Mouse (Mus musculus) stomach, embryonic 14.5 days (tissue): ENCODE measurements around the gene Fam45a. TPM values are rescaled to one million over a fixed set of nuclear protein-coding genes. Genes with fewer than 3 reads are reported as not detected.
"Not testable (repeated sequence)": the region's sequence is repeated elsewhere in the genome, so short reads cannot be mapped to it uniquely, and the experiment has no call there.

Experiments
- ATAC-seq: fragments of 200-750 bp; cut with Nextera tagmentation; 2 replicates; pipeline ENCODE4 v1.8.0; 2017; ENCODE audit warnings: low read depth, moderate TSS enrichment; ENCODE audit not compliant: insufficient number of reproducible peaks, insufficient read depth, low FRiP score
- H3K27ac ChIP-seq: fragments of 300-500 bp; sonication (generic); 2 replicates; pipeline ENCODE4 v1.5.1; 2014; ENCODE audit warnings: mild to moderate bottlenecking, low read length, moderate library complexity, mixed read lengths
- H3K27me3 ChIP-seq: fragments of 300-500 bp; sonication (generic); 2 replicates; pipeline ENCODE4 v1.6.1; 2014; ENCODE audit warnings: low read length, control low read depth, mixed read lengths; ENCODE audit not compliant: control insufficient read depth, insufficient read depth
- H3K36me3 ChIP-seq: fragments of 300-500 bp; sonication (generic); 2 replicates; pipeline ENCODE4 v1.6.1; 2014; ENCODE audit warnings: mild to moderate bottlenecking, control low read depth, low read length, moderate library complexity, mixed read lengths; ENCODE audit not compliant: control insufficient read depth, insufficient read depth
- H3K4me1 ChIP-seq: fragments of 300-500 bp; sonication (generic); 2 replicates; pipeline ENCODE4 v1.6.1; 2014; ENCODE audit warnings: low read length, control low read depth, mixed read lengths; ENCODE audit not compliant: control insufficient read depth, insufficient read depth
- H3K4me2 ChIP-seq: fragments of 300-500 bp; sonication (generic); replicated peaks from 2 replicates; pipeline ENCODE4 v1.6.1; 2014; ENCODE audit warnings: low read depth, low read length, control low read depth
- H3K4me3 ChIP-seq: fragments of 300-500 bp; sonication (generic); 2 replicates; pipeline ENCODE4 v1.5.1; 2014; ENCODE audit warnings: low read depth, low read length, control low read depth
- H3K9ac ChIP-seq: fragments of 300-500 bp; sonication (generic); replicated peaks from 2 replicates; pipeline ENCODE4 v1.6.1; 2014; ENCODE audit warnings: low read depth, mild to moderate bottlenecking, control low read depth, low read length, moderate library complexity, mixed read lengths
- H3K9me3 ChIP-seq: fragments of 300-500 bp; sonication (generic); 2 replicates; pipeline ENCODE4 v1.6.1; 2016; ENCODE audit warnings: low read depth, low read length, control low read depth; ENCODE audit not compliant: control insufficient read depth
- WGBS: fragments of 180-500 bp; shearing (Covaris S2); extraction: QIAGEN DNeasy Blood & Tissue Kit; methylation state at CpG from one replicate; pipeline ENCODE4 v1.1.7; 2014; 5-methylcytosine and 5-hydroxymethylcytosine counted together
- polyA plus RNA-seq: library from polyadenylated mRNA; unstranded; fragments of >200 nt; fragmentation: Nextera tagmentation; extraction: Ambion mirVana; gene quantifications from 2 replicates; pipeline ENCODE4 v1.2.1, GENCODE M21; 2014

The Fam45a gene
- polyA plus RNA-seq, 1 experiment from 2014 or later, result 37.2 TPM

DNA sequence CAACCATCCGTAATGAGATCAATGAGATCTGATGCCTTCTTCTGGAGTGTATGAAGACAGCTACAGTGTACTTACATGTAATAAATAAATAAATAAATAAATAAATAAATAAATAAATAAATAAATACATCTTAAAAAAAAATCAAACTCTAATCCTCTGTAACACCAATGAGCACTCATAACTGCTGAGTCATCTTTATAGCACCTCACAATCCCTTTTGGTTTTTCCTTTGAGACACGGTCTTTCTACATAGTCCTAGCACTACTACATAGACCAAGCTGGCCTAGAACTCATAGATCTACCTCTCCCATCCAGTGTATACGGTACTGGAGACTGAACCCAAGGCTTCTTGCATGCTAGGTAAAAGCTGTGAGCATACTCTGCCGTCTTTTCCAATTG lies 54.8 kb downstream of the Fam45a start:
- not testable (repeated sequence) for ATAC-seq, H3K9me3 ChIP-seq, H3K4me2 ChIP-seq, H3K27me3 ChIP-seq, H3K9ac ChIP-seq, H3K27ac ChIP-seq, H3K4me1 ChIP-seq, H3K4me3 ChIP-seq
- peaks cover 22% of the 10 kb centered on the region for H3K36me3 ChIP-seq
- 96% methylated on average over 4 of the region's 4 CpGs for WGBS

DNA sequence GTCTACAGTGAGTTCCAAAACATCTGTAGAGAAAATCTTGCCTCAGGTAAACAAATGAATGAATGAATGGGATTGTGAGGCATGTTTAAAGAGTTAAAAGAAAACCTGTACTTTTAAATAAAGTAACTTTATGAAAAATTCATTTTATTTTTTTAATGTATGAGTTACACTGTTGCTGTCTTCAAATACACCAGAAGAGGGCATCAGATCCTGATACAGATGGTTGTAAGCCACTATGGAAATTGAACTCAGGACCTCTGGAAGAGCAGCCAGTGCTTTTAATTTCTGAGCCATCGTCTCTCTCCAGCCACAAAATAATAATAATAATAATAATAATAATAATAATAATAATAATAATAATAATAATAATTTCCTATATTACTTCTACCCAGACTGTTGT lies 59.1 kb downstream of the Fam45a start:
- Histone ChIP-seq H3K9ac (no peak overlapping the region), H3K4me3 (no peak overlapping the region), H3K27ac (no peak overlapping the region), H3K4me2 (no peak overlapping the region), H3K4me1 (peaks cover 7% of the 10 kb centered on the region), H3K9me3 (no peaks in the 10 kb centered on the region), H3K27me3 (no peaks in the 10 kb centered on the region), H3K36me3 (peaks cover 20% of the 10 kb centered on the region)
- no peak for ATAC-seq
- 97% methylated on average over 1 of the region's 1 CpGs for WGBS

DNA sequence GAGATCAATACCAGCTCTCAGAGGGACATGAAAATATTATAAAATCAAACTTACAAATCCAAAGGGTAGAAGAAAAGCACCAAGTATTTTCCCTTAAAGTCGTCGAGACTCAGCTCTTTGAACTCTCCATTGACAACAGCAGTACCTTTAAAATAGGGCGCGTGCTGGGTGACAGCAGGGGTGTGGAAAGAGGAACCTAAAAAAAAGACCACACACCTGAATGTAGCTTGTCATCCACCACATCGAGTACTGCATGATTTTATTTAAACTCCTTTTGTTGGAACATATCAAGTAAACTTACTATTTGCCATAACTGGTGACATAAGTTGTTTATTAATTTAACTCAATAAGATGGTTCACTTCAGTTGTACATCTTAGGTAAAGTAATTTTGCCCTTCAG lies 60.0 kb downstream of the Fam45a start:
- Histone ChIP-seq H3K27me3 (no peaks in the 10 kb centered on the region), H3K4me3 (no peak overlapping the region), H3K36me3 (peaks cover 20% of the 10 kb centered on the region), H3K27ac (no peak overlapping the region), H3K9me3 (no peaks in the 10 kb centered on the region), H3K4me2 (no peak overlapping the region), H3K4me1 (peaks cover 7% of the 10 kb centered on the region), H3K9ac (no peak overlapping the region)
- no peak for ATAC-seq
- WGBS, result 91% methylated on average over 5 of the region's 5 CpGs

DNA sequence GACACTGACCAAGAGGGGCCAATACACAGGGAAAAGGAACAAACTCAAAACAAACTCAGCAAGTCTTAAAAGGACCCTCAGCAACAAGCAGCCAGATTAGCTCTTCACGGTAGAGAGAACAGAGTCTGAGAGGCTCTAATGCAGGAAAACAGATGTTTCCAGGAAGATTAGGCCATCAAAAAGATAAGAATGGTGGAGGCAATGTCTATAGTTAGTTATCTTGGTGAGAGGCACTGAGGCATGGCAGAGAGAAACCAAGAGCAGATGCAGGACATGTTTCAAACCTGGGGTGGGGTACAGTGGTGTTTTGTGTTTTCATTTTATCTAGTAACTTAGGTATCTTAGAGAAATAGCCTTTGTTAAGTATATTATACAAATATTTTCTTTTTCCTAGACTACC lies 60.9 kb downstream of the Fam45a start:
- Histone ChIP-seq H3K4me1 (peaks cover 7% of the 10 kb centered on the region), H3K9me3 (no peaks in the 10 kb centered on the region), H3K27me3 (no peaks in the 10 kb centered on the region), H3K36me3 (peaks cover 20% of the 10 kb centered on the region), H3K4me2 (no peak overlapping the region), H3K27ac (no peak overlapping the region), H3K9ac (no peak overlapping the region), H3K4me3 (no peak overlapping the region)
- 62% methylated on average over 1 of the region's 1 CpGs for WGBS
- ATAC-seq, result no peak

DNA sequence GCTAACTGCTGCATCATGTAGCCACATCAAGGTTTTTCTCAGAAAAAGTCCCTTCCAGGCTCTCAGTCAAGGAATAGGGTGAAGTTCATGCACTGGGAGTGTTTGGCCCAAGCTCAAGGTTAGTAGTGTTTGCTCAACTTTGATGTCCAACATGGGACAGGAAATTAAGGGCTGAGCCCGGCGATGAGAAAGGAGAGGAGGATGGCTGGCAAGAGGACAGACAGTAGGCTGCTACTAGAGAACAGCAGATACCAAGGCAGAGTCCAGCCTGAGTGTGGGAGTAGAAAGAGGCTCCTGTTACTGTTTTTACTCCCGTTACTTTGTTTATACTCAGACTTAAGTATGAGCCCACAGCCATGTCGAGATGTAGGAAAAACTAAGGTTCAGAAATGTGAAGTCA lies 62.1 kb downstream of the Fam45a start:
- Histone ChIP-seq H3K27ac (no peak overlapping the region; the same call in 1 of the 2 replicates), H3K36me3 (peaks cover 20% of the 10 kb centered on the region), H3K4me3 (peak overlapping the region; percentile 51), H3K4me2 (peak overlapping the region; percentile 59), H3K9me3 (no peaks in the 10 kb centered on the region), H3K4me1 (peaks cover 7% of the 10 kb centered on the region), H3K27me3 (no peaks in the 10 kb centered on the region), H3K9ac (0 out of 2 replicates have a peak overlapping the region, but pooled peaks have one; percentile 26)
- no peak for ATAC-seq
- 24% methylated on average over 4 of the region's 4 CpGs for WGBS

DNA sequence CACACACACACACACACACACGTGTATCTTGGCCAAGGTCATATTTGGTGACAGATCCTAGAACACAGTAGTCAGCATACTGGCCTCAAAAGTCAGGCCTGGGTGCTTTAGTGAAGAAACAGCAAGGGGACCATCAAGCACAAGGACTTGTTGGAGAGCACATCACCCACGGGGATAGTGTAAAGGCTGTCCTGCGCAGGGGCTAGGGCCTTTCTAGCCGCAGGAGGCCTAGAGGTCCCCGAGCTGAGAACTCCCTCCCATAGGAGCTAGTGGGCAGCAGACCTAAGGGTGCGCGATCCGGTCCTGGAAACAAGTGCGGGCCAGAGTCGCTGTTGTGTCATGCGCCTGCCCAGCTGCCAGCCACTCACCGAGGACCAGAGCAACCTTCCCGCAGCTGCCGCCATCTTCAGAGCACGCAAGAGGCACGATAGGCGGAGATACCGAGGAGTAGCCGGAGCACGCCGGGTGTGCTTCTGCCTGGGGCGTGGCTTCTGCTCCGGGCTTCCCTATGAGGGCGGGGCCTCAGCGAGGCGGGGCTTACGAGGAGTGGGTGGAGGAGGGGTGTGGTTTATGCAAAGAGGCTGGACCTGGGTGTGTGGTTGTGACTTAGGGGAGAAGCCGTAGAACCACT lies 62.8 kb downstream of the Fam45a start, which contains the start of gene Prdx3:
TSS of gene Prdx3 (minus strand) at position 493 of the 631 bp plus-strand sequence.
- peaks cover 7% of the 10 kb centered on the region for H3K4me1 ChIP-seq
- H3K9ac ChIP-seq, result peak within 1 kb of the TSS; percentile 26
- 1% methylated on average over 28 of the region's 28 CpGs for WGBS
- peak; percentile 98 for ATAC-seq
- no peaks in the 10 kb centered on the region for H3K9me3 ChIP-seq
- peak within 1 kb of the TSS; percentile 51 for H3K4me3 ChIP-seq
- H3K27ac ChIP-seq, result peak within 1 kb of the TSS; percentile 59
- peak within 1 kb of the TSS; percentile 59 for H3K4me2 ChIP-seq
- H3K27me3 ChIP-seq, result no peaks in the 10 kb centered on the region
- peaks cover 15% of the 10 kb centered on the region for H3K36me3 ChIP-seq

DNA sequence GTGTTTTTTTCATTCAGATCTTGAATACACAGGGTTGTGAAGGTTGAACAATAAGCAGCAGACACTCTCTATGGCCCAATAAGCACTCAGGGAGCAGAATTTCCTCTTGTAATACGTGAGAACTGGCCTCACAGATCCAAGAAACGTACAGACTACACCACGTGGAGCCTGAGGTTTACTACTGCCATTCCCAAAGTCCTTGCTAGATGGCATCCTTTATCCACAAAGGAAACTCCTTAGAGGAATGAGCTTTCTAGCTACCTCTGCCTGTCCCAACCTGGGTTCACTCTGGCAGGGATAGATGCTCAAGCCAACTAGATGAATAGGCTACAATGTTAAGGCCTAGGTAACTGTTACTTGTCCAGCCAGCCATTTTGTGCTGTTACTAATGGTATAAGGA lies 71.7 kb downstream of the Fam45a start:
- no peaks in the 10 kb centered on the region for H3K36me3 ChIP-seq
- no peak overlapping the region for H3K9ac ChIP-seq
- no peaks in the 10 kb centered on the region for H3K4me1 ChIP-seq
- ATAC-seq, result no peak
- H3K27me3 ChIP-seq, result no peaks in the 10 kb centered on the region
- H3K4me3 ChIP-seq, result no peak overlapping the region
- no peaks in the 10 kb centered on the region for H3K9me3 ChIP-seq
- H3K4me2 ChIP-seq, result no peak overlapping the region
- 7% methylated on average over 3 of the region's 3 CpGs for WGBS
- no peak overlapping the region for H3K27ac ChIP-seq
